8 mouse cellular contexts compared by ENCODE assay signal in genomic region chr8:125870821-125871321, GRCm38 (mm10). TPM values are rescaled to one million over a fixed set of nuclear protein-coding genes. Genes with fewer than 3 reads are reported as not detected.
DNase-seq lines count a peak whose midpoint lies in the region; ATAC-seq lines count a peak whose summit lies in the region.

No protein-coding gene starts in this region.

- ATAC-seq in hindbrain, embryonic 14.5 days (ENCODE audit: low FRiP score): peak; percentile 76; the same call in 1 of the 2 replicates
- no peak for ATAC-seq in erythroid progenitor cell, adult 5-6 weeks (replicated peaks; ENCODE audit: low FRiP score, poor library complexity, severe bottlenecking)

- peaks cover 7% of the 10 kb centered on the region; the same call in 1 of the 2 replicates for H3K36me3 ChIP-seq in hindbrain, embryonic 14.5 days (replicated peaks; ENCODE audit: control insufficient read depth, insufficient read depth)

- H3K4me2 ChIP-seq in hindbrain, embryonic 14.5 days (replicated peaks): 0 out of 2 replicates have a peak overlapping the region, but pooled peaks have one; percentile 10

- H3K27ac ChIP-seq in hindbrain, embryonic 14.5 days: no peak overlapping the region

- H3K9ac ChIP-seq in hindbrain, embryonic 14.5 days: peak overlapping the region; percentile 18; the same call in 1 of the 2 replicates

- peak; percentile 71 for DNase-seq in adipocyte (ENCODE audit: low spot score)
- peak; percentile 60 to 69 for DNase-seq in cerebellum, postnatal 36 days
- peak; percentile 59 for DNase-seq in gastrocnemius, adult 18-20 months (ENCODE audit: low spot score)
- peak; percentile 86 for DNase-seq in hindbrain, embryonic 14.5 days (ENCODE audit: low spot score)
- DNase-seq in layer of hippocampus, postnatal 25 days (ENCODE audit: extremely low spot score in 1 of 2, low spot score in 1 of 2): peak; percentile 58 to 77
- DNase-seq in lung, postnatal 36 days: peak; percentile 75
- DNase-seq in right cerebral cortex, adult 2 months (ENCODE audit: low spot score in 2 of 2): peak; percentile 72 to 75

- H3K9me3 ChIP-seq in hindbrain, embryonic 14.5 days (ENCODE audit: control insufficient read depth, low read length): no peaks in the 10 kb centered on the region

- H3K27me3 ChIP-seq in hindbrain, embryonic 14.5 days (ENCODE audit: control insufficient read depth, insufficient read depth, low read length): no peaks in the 10 kb centered on the region

- WGBS in hindbrain, embryonic 14.5 days: 7% methylated on average over 7 of the region's 7 CpGs

- H3K4me3 ChIP-seq in hindbrain, embryonic 14.5 days (replicated peaks; ENCODE audit: low read length): no peak overlapping the region

- H3K4me1 ChIP-seq in hindbrain, embryonic 14.5 days (replicated peaks; ENCODE audit: control insufficient read depth, insufficient read depth, low read length): peaks cover 10% of the 10 kb centered on the region; the same call in 1 of the 2 replicates

RNA-seq across cellular contexts. Expression of gene Pcnx2, which starts 27.2 kb away (rescaled TPM):
- total RNA-seq in gastrocnemius, adult 18-20 months (2021): under 1 TPM; 0.21 to 0.48 TPM
- 4.2 and 5.1 TPM in 2 replicates for polyA plus RNA-seq in hindbrain, embryonic 14.5 days (2014; fragmentation: Nextera tagmentation; extraction: Ambion mirVana)
- total RNA-seq in layer of hippocampus, postnatal 25 days (2021): 10 to 100 TPM; 66.0 to 66.3 TPM
- not detected in 2 replicates for total RNA-seq in erythroid progenitor cell, adult 5-6 weeks (2015; ENCODE audit: low replicate concordance)
- total RNA-seq in erythroid progenitor cell, adult 5-6 weeks (2017; ENCODE audit: low replicate concordance): not detected in 2 replicates

RNA-seq across cellular contexts. Expression of gene Map3k21, which starts 39.4 kb away (rescaled TPM):
- total RNA-seq in gastrocnemius, adult 18-20 months (2021): under 1 TPM; 0.05 to 0.26 TPM
- polyA plus RNA-seq in hindbrain, embryonic 14.5 days (2014; fragmentation: Nextera tagmentation; extraction: Ambion mirVana): 0.99 and 1.0 TPM in 2 replicates
- 1 to 10 TPM; 1.1 to 1.5 TPM for total RNA-seq in layer of hippocampus, postnatal 25 days (2021)
- total RNA-seq in erythroid progenitor cell, adult 5-6 weeks (2015; ENCODE audit: low replicate concordance): not detected in 2 replicates
- not detected in 2 replicates for total RNA-seq in erythroid progenitor cell, adult 5-6 weeks (2017; ENCODE audit: low replicate concordance)

Comparison
In these comparisons a context has a peak if more than half of its experiments do, and no peak if none do; other contexts are left out.
1. RNA of gene Pcnx2, which starts 27.2 kb away (total RNA-seq): 66.0 to 66.3 TPM in layer of hippocampus, postnatal 25 days; 0.21 to 0.48 TPM in gastrocnemius, adult 18-20 months and not detected in erythroid progenitor cell, adult 5-6 weeks; every median in the first group is over 10 times any median in the second.
2. Peak in every context shown above with its lines, with median percentiles within 50 percentile points of each other: DNase-seq.